Mouse (Mus musculus) layer of hippocampus, adult 8-10 months (tissue): ENCODE data around the gene Mrpl51. TPM values are rescaled to one million over a fixed set of nuclear protein-coding genes. Genes with fewer than 3 reads are reported as not detected.

Experiments
- DNase-seq, 2 experiments: peaks; one replicate each; pipeline ENCODE4 v3.0.0; 2022; ENCODE audit warnings: low spot score in 2 of 2
- total RNA-seq, 4 experiments: library from RNA; stranded (reverse); gene quantifications; 2 replicates each; pipeline ENCODE4 v1.2.4; 2022

The Mrpl51 gene
- total RNA-seq, 4 experiments from 2014 or later, result 63.7 to 67.8 (median 64.6) TPM

DNA sequence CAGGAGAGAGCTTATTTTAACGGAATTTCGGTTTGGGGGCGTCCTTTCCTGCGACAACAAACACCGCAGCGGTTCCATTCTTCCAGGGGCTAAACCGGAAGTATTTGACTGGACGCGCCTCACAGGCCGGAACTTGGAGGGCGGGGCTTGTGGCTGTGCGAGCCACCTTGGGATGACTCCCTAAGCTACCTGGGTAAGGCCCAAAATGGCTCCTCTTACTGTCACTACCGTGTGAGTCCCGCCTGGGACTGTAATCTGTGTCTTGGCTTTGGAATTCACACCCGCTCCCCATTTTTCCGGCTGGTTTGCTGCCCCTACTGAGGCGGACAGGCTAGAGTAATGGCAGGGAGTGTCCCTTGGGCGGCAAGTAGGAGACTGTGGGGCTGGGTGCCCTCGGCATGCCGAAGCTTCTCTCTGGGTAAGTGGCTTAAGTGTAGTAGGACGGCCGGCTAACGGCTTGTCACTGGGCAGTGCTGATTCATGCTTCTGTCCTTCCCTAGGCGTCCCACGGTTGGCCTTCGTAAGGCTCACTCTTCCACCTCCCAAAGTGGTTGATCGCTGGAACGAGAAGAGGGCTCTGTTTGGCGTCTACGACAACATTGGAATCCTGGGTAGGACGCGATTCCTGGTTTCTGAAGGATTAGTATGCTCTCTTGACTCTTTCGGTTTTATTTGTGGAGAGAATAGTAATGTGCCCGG is 564 bp downstream of the Mrpl51 start:
- peak; percentile 89 for DNase-seq

DNA sequence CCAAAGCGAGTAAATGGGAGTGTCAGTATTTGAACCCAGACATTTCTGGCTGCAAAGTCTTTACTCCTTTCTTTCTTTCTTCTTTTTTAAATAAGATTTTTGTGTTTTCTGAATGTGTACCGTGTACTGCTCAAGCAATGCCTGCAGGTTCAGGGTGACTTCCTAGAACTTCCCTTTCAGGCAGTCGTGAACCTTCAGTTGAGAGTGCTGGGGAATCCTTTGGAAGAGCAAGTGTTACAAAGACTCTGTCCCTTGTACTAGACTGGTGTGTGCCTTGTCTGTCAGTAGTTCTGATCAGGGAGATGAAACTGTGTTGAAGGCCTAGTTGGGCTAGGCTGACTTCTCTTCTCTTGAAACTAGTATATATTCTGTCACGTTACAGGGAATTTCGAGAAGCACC is 1.2 kb downstream of the Mrpl51 start:
- DNase-seq, result no peak

DNA sequence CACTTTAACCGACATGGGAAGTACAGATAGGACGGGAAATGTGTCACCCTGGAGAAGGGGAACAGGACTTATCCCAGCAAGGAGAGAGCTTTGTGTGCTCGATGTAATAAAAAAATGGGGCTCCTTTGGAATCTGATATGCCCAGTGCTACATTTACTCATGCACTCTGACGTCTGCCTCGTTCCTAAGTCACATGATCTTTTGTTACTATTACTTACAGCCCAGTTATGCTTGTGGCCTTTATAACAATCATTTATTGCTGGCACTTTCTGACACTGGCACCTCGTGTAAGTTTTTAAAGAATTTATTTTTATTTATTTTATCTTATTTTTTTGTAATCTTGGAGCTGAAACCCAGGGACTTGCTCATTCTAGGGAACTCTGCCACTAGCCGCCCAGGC is 1.8 kb downstream of the Mrpl51 start:
- DNase-seq, result no peak

DNA sequence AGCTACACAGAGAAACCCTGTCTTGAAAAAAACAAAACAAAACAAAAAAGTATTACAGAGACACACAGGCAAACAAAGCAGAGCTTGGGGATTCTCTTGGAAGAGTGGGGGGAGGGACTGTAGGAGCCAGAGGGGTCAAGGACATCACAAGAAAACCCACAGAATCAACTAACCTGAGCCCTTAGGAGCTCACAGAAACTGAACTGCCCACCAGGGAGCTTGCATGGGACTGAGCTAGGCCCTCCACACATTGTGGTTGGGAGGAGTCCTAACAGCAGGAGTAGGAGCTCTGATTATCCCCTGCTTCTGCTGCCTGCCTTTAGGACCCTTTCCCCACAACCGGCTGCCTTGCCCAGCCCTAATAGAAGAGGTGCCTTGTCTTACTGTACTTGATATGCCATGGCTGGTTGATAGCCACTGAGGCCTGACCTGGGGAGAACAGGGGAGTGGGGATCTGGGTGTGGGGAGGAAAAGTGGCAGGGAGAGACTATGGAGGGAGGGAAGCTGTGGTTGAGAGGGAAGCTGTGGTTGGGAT is 4.0 kb downstream of the Mrpl51 start:
- no peak for DNase-seq

DNA sequence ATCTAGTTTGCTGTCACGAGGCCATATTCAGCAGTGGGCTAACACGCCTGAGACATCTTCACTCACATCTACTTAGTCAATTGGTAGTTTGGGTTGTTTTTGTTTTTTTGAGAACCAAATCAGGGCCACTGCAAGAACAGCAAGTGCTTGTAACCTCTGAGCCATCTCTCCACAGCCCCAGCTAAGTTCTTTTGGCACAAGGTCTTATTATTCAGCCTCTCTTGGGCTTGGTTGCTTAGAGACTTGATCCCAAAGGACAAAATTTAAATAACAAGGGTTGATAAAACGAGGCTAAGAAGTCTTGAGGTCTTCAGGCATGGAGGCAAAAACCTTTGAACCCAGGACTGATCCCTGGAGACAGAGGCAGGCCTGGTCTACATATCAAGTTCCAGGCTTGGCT is 4.7 kb downstream of the Mrpl51 start:
- DNase-seq, result no peak

DNA sequence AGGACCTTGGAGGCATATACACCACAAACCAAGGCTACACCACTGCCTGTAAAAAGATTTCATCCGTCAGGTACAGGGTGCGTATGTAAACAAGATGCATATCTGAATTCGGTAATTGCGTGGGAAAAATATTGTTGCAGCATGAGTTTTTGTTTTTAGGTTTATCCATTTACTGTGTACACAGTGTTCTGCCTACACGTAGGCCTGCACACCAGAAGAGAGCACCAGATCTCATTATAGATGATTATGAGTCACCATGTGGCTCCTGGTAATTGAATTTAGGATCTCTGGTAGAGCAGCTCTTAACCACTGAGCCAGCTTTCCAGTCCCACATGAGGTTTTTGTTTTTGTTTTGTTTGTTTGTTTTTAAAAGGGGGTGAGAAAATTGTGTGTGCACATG is 5.6 kb downstream of the Mrpl51 start:
- DNase-seq, result no peak

DNA sequence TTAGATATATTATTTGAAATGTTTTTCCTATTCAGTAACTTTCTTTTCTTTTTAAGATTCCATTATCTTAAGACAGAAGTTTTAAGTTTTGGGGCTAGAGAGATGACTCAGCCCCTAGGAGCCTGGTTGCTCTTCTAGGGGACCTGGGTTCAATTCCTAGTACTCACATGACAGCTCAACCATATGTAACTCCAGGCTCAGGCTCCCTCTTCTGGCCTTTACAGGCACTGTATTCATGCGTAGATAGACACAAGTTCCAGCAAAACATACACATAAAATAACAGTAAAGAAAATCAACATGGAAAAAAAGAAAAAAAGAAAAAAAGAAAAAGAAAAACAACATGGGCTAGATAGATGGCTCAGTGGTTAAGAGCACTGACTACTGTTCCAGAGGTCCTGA is 18.8 kb downstream of the Mrpl51 start:
- no peak for DNase-seq

DNA sequence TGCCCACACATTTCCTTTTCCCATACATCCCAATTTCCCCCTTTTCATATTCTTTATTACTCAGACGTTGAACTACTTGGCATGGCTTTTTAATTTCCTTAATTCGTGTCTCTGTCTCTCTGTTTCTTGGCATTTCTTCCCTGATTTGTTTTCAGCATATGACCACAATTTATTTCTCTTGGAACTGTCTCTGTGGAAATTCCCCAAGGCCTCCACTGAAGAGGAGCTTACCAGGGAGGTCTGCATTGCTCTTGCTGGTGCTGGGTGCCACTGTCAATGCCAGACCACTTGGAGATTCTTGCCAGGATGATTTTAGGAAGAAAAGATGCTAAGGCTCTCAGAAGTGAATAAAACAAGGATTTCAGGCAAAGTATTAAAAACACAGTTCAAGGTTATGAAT is 21.0 kb downstream of the Mrpl51 start:
- no peak for DNase-seq

DNA sequence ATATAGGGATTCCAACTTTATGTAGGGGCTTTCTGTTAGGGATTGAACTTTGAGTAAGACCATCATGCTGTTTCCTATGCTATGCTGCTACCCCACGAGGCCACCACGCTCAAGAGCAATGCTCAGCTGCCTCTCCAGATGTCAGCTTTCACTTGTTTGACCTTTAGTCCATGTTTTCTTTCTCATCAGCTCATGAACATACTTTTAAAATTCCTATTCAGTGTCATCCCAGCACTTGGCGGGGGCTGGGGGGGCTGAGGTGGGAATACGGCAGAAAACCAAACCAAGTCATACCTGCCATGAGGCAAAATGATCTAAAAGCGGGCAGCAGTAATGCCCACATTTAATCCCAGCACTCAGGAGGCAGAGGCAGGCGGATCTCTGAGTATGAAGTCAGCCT is 21.5 kb downstream of the Mrpl51 start:
- no peak for DNase-seq

DNA sequence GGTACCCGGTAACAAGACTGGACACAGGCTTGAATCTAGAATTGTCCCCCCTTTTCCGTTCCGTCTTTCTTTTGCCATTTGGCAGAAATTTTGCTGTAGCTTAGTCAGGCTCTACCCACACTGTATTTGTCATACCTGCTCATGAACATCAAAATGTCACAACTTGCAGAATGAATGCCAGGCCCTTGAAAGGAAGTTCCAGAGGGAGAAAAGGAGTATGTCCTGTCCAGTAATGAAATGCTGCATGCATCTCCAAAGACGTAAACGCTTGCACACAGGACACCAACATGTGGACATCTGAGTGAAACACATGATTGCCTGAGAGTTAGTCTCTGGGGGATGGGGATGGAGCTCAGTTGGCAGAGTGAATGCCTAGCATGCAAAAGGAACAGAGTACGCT is 22.1 kb downstream of the Mrpl51 start:
- no peak for DNase-seq

DNA sequence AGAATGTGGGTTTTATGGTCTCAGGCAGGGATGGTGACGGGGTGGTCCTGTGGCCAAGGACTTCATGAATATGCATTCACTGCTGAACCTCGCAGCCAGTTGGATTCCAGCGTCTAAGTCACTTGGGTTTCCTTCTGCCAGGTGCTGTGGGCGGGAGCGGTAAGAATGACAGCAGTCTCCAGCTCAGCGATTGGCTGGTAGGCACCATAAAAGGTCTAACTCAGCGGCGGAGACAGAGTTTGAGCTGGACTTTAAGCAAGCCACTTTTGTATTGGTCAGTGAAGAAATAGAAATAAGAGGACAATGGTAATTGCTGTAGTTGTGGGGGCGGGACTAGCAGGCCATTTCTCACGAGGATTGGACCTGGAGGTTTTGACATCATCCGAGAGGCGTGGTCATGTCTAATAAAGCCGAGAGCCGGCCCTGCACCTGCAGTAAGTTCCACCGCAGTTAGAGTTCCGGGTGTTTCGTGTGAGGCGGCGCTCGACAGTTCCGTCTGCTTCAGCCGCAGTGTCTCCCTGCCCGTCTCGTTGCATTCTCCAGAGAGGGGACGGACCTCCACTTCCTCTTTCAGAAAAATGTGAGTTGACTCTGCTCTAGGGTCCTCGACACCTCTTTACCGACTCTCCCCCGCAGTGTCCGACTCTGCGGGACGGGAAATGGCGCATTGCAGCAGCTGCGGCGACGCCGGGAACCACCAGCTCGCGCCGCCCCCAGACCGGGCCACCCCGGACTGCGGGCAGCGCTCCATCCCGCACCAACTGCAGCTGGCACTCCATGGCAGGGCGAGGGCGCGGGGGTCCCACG is 23.8 kb downstream of the Mrpl51 start, which contains the start of gene Vamp1:
TSS of gene Vamp1 (plus strand) at position 404 of the 807 bp plus-strand sequence.
- DNase-seq, result peak; percentile 96

DNA sequence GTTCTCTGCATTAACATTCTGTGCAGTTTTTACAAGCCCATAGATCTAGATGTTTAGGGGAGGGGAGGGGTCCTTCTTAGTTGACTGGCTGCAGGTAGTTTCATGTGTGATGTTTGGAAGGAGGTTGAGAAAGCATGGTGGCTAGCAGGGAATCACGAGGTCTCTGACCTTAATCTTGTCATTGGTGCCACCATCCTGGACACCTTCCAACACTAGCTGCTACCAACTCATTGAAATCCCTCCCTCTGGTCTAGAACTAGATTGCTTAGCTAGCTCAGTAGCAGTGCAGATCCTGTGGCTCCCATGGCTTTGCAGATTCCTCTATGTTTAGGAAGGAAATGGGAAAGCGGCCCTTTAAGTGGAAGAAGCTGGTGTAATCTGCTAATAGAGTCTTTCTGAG is 25.3 kb downstream of the Mrpl51 start:
- DNase-seq, result no peak

DNA sequence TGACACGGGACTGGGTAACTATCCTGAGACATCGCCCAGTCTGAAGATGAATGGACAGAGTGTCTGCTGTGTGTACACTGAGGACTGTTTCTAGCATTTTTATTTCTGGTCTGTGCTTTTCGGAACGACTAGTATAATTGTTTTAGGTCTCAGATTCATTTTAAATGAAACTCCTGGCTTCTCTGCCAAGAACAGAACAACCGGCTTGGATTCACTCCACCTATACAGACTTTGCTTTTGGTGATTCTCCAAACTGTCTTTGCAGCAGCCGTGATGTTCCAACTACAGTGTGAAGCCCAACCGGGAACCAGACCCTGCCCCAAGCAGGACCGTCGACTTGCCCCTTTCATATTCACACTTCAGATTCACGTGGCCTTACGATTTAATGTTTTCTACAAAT is 26.3 kb downstream of the Mrpl51 start:
- DNase-seq, result no peak

DNA sequence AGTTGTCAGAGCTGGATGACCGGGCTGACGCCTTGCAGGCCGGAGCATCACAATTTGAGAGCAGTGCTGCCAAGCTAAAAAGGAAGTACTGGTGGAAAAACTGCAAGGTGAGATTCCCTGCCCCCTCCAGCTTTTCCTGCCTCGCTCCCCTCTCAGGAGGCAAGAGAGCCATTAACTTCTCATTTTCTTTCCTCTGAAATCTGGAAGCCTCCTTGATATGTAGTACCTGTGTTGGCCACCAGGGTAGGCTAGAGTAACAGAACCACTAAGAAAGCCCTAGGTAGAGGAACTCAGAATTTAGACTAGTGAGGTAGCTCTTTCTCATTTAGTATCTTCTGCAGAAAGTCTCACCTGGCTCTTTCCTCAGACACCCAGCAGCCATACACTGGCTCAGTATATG is 27.4 kb downstream of the Mrpl51 start:
- DNase-seq, result peak in 1 of 2 experiments; percentile 62

DNA sequence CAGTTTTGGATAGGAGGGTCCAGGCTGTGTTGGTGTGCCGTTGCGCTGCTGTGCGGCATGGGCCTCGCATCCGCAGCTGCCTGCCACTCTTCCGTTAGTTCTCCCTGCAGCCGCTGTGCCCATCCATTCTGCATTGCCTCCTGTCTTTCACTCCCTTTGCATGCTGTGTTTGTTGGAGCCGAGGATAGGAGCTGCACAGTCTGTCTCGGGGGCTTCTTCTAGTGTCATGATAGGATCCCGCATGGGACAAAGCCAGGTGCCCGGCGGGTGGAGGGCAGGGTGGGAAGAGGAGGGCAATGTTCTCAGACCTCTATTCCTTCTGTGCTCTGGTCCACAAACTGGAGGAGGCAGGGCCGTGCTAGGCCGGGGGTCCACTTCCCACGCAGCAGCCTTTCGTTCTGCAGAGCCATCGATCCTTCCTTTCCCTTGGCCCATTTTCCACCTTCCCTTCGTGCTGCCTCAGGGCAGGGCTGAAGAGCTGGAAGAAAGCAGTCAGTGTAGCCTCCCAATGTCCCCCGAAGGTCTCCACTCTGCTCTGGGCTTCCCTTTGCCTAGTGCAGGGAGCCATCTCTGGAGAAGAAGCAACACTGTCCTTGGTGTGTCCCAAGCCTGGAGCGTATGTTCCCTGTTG is 29.6 kb downstream of the Mrpl51 start:
- DNase-seq, result no peak

DNA sequence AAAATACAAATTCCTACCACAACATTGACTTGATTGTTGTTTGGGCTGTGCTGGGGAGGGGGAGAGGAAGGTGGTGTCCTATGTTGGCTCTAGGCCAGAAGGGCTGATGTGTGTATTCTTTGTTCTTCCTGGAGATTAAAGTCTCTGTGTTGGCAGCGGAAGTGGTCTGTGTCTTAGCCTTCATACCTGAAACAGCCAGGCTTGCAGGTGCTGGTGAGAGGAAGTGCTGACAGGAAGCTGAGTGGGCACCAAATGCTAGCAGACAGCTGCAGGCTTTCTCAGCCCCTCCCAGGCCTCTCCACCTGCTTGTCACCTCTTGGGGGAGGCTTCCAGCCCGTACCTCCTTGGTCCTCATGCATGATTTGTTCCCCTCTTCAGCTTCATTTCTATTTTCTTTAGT is 30.5 kb downstream of the Mrpl51 start:
- no peak for DNase-seq

DNA sequence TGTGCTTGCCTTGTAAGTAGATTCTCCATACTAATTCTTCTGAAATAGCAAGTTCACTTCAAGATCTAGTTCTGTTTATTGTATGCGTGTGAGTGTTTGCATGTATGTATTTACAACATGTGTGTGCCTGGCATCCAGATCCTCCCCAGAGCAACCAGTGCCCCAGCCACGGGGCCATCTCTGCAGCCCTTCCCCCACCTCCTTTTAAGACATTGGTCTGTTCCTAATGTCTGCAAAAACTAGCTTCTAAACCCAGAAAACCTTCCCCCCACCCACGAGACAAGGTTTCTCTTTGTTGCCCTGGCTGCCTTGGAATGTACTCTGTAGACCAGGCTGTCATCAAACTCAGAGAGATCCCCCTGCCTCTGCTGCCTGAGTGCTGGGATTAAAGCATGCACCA is 31.0 kb downstream of the Mrpl51 start:
- DNase-seq, result no peak

DNA sequence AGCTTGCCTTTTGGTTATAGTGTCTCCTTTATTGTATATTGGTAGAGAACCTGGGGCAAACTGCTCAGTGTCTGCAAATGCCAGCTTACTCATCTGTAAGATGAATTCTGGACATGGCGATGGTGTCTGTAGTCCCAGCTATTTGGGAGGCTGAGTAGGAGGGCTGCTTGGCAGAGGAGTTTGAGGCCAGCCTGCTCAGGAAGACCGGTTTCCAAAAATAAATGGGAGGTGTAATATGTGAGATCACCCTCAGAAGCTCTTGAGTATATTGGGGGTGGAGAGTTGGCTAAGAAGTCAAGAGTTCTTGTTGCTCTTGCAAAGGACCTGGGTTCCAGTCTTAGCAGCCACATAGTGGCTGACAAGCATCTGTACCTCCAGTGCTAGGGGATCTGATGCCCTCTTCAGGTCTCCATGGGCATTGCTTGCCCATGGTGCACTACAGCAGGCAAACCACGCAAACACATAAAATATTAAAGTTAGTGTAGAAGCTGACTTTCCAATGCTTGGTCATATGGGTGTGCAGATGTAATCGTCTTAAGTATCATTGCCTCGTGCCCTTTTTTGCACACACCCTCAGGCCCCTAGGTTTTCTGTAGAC is 34.0 kb downstream of the Mrpl51 start:
- DNase-seq, result no peak

DNA sequence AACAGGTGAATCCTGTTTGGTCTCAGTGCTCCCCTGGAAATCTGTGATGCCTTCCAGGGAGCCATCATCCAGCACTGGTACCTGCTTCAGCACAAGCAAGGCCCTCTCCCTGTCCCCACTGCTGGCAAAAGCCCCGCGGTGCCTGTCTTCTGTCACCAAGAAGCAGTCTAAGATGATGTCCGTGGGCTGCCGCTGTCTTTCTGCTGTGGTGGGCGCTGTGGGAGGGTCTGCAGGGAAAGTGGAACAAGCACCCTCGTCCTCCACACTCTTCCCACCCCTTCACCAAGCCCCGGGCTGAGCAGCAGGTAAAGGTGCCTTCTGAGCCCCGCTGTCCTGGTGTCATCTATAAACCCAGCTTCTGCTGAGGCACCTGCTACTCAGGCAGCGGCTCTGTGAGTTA is 39.0 kb downstream of the Mrpl51 start:
- no peak for DNase-seq

DNA sequence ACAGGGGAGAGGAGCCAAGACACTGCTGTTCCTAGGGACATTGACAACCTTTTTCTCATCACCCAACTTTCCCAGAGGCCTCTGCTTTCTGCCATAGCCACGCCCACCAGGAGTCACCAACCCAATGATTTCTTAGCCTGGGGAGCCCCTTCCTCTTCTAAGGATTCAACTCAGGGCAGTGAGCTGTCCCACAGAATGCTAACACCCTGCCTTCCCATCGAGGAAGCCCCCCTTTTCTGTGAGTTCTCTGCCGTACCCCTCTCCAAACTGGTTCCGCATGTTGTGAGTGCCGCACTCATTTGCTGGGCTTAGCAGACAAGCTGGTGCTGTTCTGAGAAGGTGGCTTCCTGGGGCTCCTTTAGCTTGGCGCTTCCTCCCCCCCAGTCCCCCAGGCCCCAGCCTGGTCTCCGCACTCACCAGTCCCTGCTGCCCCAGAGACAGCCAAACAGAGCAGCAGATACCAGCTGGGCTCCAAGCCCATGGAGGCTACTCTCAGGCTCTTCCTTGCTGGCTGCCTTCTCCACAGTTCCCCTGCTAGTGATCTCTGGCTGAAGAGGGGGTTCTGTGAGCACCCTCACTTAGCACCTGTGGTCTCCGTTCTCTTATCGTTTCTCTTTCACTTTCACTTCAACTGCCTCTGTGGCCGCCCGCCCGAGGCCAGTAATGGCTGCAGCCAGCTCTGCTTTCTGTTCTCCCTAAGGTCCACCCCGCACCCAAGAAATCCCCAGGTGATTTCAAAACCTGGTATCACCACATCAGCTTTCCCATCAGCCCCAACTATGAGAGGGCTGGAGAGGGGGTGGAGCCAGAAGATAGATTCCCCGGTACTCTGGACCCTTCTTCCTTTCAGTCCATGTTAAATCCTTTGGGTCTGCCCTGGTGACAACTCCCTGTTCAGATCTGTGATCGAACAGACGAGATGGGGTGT is 39.8 kb downstream of the Mrpl51 start, which contains the start of gene Tapbpl:
TSS of gene Tapbpl (minus strand) at position 744 of the 928 bp plus-strand sequence.
- no peak for DNase-seq

DNA sequence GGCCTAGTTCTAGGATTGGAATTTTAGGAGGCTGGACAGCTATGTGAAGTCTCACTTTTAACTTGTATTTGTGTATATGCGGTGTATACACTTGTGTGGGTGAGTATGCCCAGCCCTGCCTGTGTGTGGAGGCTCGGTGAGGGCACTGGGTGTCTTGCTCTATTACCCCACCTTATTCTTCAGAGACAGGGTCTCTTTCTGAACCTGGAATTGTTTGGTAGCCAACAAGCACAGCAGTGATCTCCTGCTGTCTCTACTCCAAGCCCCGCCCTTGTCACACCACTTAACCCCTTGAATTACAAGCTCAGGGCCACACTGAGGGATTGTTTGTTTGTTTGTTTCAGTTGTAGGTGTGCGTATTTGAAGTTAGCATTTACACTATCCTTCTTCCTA is 40.4 kb downstream of the Mrpl51 start:
- no peak for DNase-seq
